Mouse (Mus musculus): Measurements from ENCODE around the gene Cox7a1. TPM values are rescaled to one million over a fixed set of nuclear protein-coding genes. Genes with fewer than 3 reads are reported as not detected.

Gene Cox7a1
- polyA plus RNA-seq, 1 experiment from 2014 or later = 3.0 TPM

Other genes starting within 250 kb of the Cox7a1 start
- 10.0 and 13.7 TPM in 2 replicates for gene Zfp74, start 230.1 kb upstream of the Cox7a1 start, polyA plus RNA-seq (2014; fragmentation: Nextera tagmentation; extraction: Ambion mirVana)
- gene Zfp568, start 200.2 kb upstream of the Cox7a1 start, polyA plus RNA-seq (2014; fragmentation: Nextera tagmentation; extraction: Ambion mirVana) = 19.5 and 20.0 TPM in 2 replicates
- gene Zfp14, start 132.8 kb upstream of the Cox7a1 start, polyA plus RNA-seq (2014; fragmentation: Nextera tagmentation; extraction: Ambion mirVana) = 4.6 and 5.8 TPM in 2 replicates
- gene Zfp82, start 111.2 kb upstream of the Cox7a1 start, polyA plus RNA-seq (2014; fragmentation: Nextera tagmentation; extraction: Ambion mirVana) = 3.4 and 4.2 TPM in 2 replicates
- 3.6 and 4.8 TPM in 2 replicates for gene Gm26920, start 93.7 kb upstream of the Cox7a1 start, polyA plus RNA-seq (2014; fragmentation: Nextera tagmentation; extraction: Ambion mirVana)
- 17.5 and 18.4 TPM in 2 replicates for gene Zfp566, start 93.6 kb upstream of the Cox7a1 start, polyA plus RNA-seq (2014; fragmentation: Nextera tagmentation; extraction: Ambion mirVana)
- 152 and 161 TPM in 2 replicates for gene Zfp260, start 89.4 kb upstream of the Cox7a1 start, polyA plus RNA-seq (2014; fragmentation: Nextera tagmentation; extraction: Ambion mirVana)
- gene Zfp382, start 62.2 kb upstream of the Cox7a1 start, polyA plus RNA-seq (2014; fragmentation: Nextera tagmentation; extraction: Ambion mirVana) = 5.9 and 6.2 TPM in 2 replicates
- 19.8 and 23.0 TPM in 2 replicates for gene Zfp146, start 14.4 kb upstream of the Cox7a1 start, polyA plus RNA-seq (2014; fragmentation: Nextera tagmentation; extraction: Ambion mirVana)
- gene Capns1, start 14.7 kb downstream of the Cox7a1 start, polyA plus RNA-seq (2014; fragmentation: Nextera tagmentation; extraction: Ambion mirVana) = 56.8 and 56.9 TPM in 2 replicates
- gene Polr2i, start 47.8 kb downstream of the Cox7a1 start, polyA plus RNA-seq (2014; fragmentation: Nextera tagmentation; extraction: Ambion mirVana) = 166 and 177 TPM in 2 replicates
- gene Tbcb, start 48.1 kb downstream of the Cox7a1 start, polyA plus RNA-seq (2014; fragmentation: Nextera tagmentation; extraction: Ambion mirVana) = 245 and 256 TPM in 2 replicates
- not detected in 2 replicates for gene Ovol3, start 51.6 kb downstream of the Cox7a1 start, polyA plus RNA-seq (2014; fragmentation: Nextera tagmentation; extraction: Ambion mirVana)
- gene Thap8, start 96.0 kb downstream of the Cox7a1 start, polyA plus RNA-seq (2014; fragmentation: Nextera tagmentation; extraction: Ambion mirVana) = 0.28 and 0.31 TPM in 2 replicates
- gene Wdr62, start 96.3 kb downstream of the Cox7a1 start, polyA plus RNA-seq (2014; fragmentation: Nextera tagmentation; extraction: Ambion mirVana) = 5.2 and 9.3 TPM in 2 replicates
- gene Clip3, start 107.6 kb downstream of the Cox7a1 start, polyA plus RNA-seq (2014; fragmentation: Nextera tagmentation; extraction: Ambion mirVana) = 52.5 and 70.5 TPM in 2 replicates
- 80.7 and 92.0 TPM in 2 replicates for gene Alkbh6, start 124.6 kb downstream of the Cox7a1 start, polyA plus RNA-seq (2014; fragmentation: Nextera tagmentation; extraction: Ambion mirVana)
- 34.5 and 44.5 TPM in 2 replicates for gene Syne4, start 130.7 kb downstream of the Cox7a1 start, polyA plus RNA-seq (2014; fragmentation: Nextera tagmentation; extraction: Ambion mirVana)
- 1.4 TPM in 1 of 2 replicates, not detected in the other for gene E130208F15Rik, start 137.6 kb downstream of the Cox7a1 start, polyA plus RNA-seq (2014; fragmentation: Nextera tagmentation; extraction: Ambion mirVana)
- gene Sdhaf1, start 139.8 kb downstream of the Cox7a1 start, polyA plus RNA-seq (2014; fragmentation: Nextera tagmentation; extraction: Ambion mirVana) = 24.4 and 25.0 TPM in 2 replicates
- 4.5 and 5.1 TPM in 2 replicates for gene Lrfn3, start 178.6 kb downstream of the Cox7a1 start, polyA plus RNA-seq (2014; fragmentation: Nextera tagmentation; extraction: Ambion mirVana)
- gene Tyrobp, start 229.6 kb downstream of the Cox7a1 start, polyA plus RNA-seq (2014; fragmentation: Nextera tagmentation; extraction: Ambion mirVana) = 16.9 and 17.9 TPM in 2 replicates
- gene Hcst, start 235.7 kb downstream of the Cox7a1 start, polyA plus RNA-seq (2014; fragmentation: Nextera tagmentation; extraction: Ambion mirVana) = 0.72 TPM in 1 of 2 replicates, not detected in the other
- 1.6 TPM in 2 replicates for gene Nfkbid, start 237.6 kb downstream of the Cox7a1 start, polyA plus RNA-seq (2014; fragmentation: Nextera tagmentation; extraction: Ambion mirVana)